Mouse (Mus musculus): ENCODE results near the gene Lamc1.

- TF ChIP-seq CTCF (IDR thresholded peaks at IDR 0.05; ENCODE audit: borderline replicate concordance, insufficient read depth, low read depth, low read length) = no peak
- no peak for TF ChIP-seq POLR2A (IDR thresholded peaks at IDR 0.05; ENCODE audit: borderline replicate concordance, insufficient read depth, low read length)
Measured at GRCm38 (mm10) chr1:153173276-153173675, 159.3 kb downstream of the Lamc1 start.
